Mouse (Mus musculus): ENCODE measurements at regions not wholly inside any gene's neighbourhood (a gene's known extent, or its start where the extent isn't known, plus 50 kb on each side); places are given as distances from the start of the nearest gene placed in this dataset.

GRCm38 (mm10) chr2:166324439-166324838 is 169.0 kb upstream of the Sulf2 start:
- no peaks in the 10 kb centered on the region; the same call in 1 of the 2 replicates for H3K27me3 ChIP-seq (ENCODE audit: insufficient read depth, low read length)
- H3K4me2 ChIP-seq: no peak overlapping the region
- H3K27ac ChIP-seq (ENCODE audit: low read depth): peak overlapping the region; percentile 77
- DNase-seq (peak; percentile 88), ATAC-seq (ENCODE audit: insufficient read depth) (peak; percentile 72)
- no peaks in the 10 kb centered on the region for H3K36me3 ChIP-seq (ENCODE audit: insufficient read depth)
- 0 out of 2 replicates have a peak overlapping the region, but pooled peaks have one; percentile 2 for H3K9ac ChIP-seq
- no peak overlapping the region for H3K4me3 ChIP-seq (ENCODE audit: low read depth, low read length)
- peaks cover 32% of the 10 kb centered on the region for H3K4me1 ChIP-seq (ENCODE audit: insufficient read depth)
- TF ChIP-seq CTCF (IDR thresholded peaks at IDR 0.05; ENCODE audit: low read depth): no peak
- WGBS: 13% methylated on average over 10 of the region's 10 CpGs
- H3K9me3 ChIP-seq (ENCODE audit: low read depth, low read length): no peaks in the 10 kb centered on the region

GRCm38 (mm10) chr2:166322668-166323043 is 167.2 kb upstream of the Sulf2 start:
- ATAC-seq (ENCODE audit: insufficient read depth) (peak; percentile 60; the same call in 1 of the 2 replicates), DNase-seq (peak; percentile 83)
- TF ChIP-seq CTCF (IDR thresholded peaks at IDR 0.05; ENCODE audit: low read depth): no peak
- Histone ChIP-seq H3K4me3 (ENCODE audit: low read depth, low read length) (no peak overlapping the region), H3K36me3 (ENCODE audit: insufficient read depth) (no peaks in the 10 kb centered on the region), H3K4me1 (ENCODE audit: insufficient read depth) (peaks cover 32% of the 10 kb centered on the region), H3K9ac (no peak overlapping the region), H3K9me3 (ENCODE audit: low read depth, low read length) (no peaks in the 10 kb centered on the region), H3K4me2 (no peak overlapping the region), H3K27me3 (ENCODE audit: insufficient read depth, low read length) (no peaks in the 10 kb centered on the region; the same call in 1 of the 2 replicates), H3K27ac (ENCODE audit: low read depth) (peak overlapping the region; percentile 76)
- 23% methylated on average over 6 of the region's 6 CpGs for WGBS

GRCm38 (mm10) chr2:166321992-166322667 is 166.7 kb upstream of the Sulf2 start:
- Histone ChIP-seq H3K4me2 (no peak overlapping the region), H3K27me3 (ENCODE audit: insufficient read depth, low read length) (peaks cover 2% of the 10 kb centered on the region; the same call in 1 of the 2 replicates), H3K27ac (ENCODE audit: low read depth) (peak overlapping the region; percentile 76), H3K36me3 (ENCODE audit: insufficient read depth) (no peaks in the 10 kb centered on the region), H3K4me1 (ENCODE audit: insufficient read depth) (peaks cover 32% of the 10 kb centered on the region), H3K4me3 (ENCODE audit: low read depth, low read length) (no peak overlapping the region), H3K9me3 (ENCODE audit: low read depth, low read length) (no peaks in the 10 kb centered on the region), H3K9ac (no peak overlapping the region)
- ATAC-seq (ENCODE audit: insufficient read depth) (no peak), DNase-seq (no peak)
- 61% methylated on average over 6 of the region's 6 CpGs for WGBS
- no peak for TF ChIP-seq CTCF (IDR thresholded peaks at IDR 0.05; ENCODE audit: low read depth)

GRCm38 (mm10) chr2:166316409-166316916 is 161.0 kb upstream of the Sulf2 start:
- H3K9ac ChIP-seq: no peak overlapping the region
- ATAC-seq (ENCODE audit: insufficient read depth): no peak
- WGBS: 48% methylated on average over 10 of the region's 10 CpGs

GRCm38 (mm10) chr2:166310438-166310837 is 155.0 kb upstream of the Sulf2 start:
- Histone ChIP-seq H3K36me3 (ENCODE audit: insufficient read depth) (no peaks in the 10 kb centered on the region), H3K4me2 (no peak overlapping the region)

More at GRCm38 (mm10) chr2:166316409-166316916, 161.0 kb upstream of the Sulf2 start:
- DNase-seq: no peak
- H3K4me1 ChIP-seq (ENCODE audit: insufficient read depth): no peaks in the 10 kb centered on the region
- TF ChIP-seq CTCF (IDR thresholded peaks at IDR 0.05; ENCODE audit: low read depth): no peak
- peaks cover 16% of the 10 kb centered on the region for H3K27me3 ChIP-seq (ENCODE audit: insufficient read depth, low read length)
- H3K4me3 ChIP-seq (ENCODE audit: low read depth, low read length): no peak overlapping the region
- H3K27ac ChIP-seq (ENCODE audit: low read depth): no peak overlapping the region
- no peaks in the 10 kb centered on the region for H3K9me3 ChIP-seq (ENCODE audit: low read depth, low read length)
- H3K36me3 ChIP-seq (ENCODE audit: insufficient read depth): no peaks in the 10 kb centered on the region
- H3K4me2 ChIP-seq: no peak overlapping the region

GRCm38 (mm10) chr2:166309882-166310281 is 154.4 kb upstream of the Sulf2 start:
- ATAC-seq (ENCODE audit: insufficient read depth) (no peak), DNase-seq (no peak)
- Histone ChIP-seq H3K4me3 (ENCODE audit: low read depth, low read length) (no peak overlapping the region), H3K4me1 (ENCODE audit: insufficient read depth) (peaks cover 8% of the 10 kb centered on the region), H3K9ac (no peak overlapping the region), H3K9me3 (ENCODE audit: low read depth, low read length) (no peaks in the 10 kb centered on the region), H3K27ac (ENCODE audit: low read depth) (no peak overlapping the region), H3K4me2 (no peak overlapping the region), H3K27me3 (ENCODE audit: insufficient read depth, low read length) (peaks cover 16% of the 10 kb centered on the region), H3K36me3 (ENCODE audit: insufficient read depth) (no peaks in the 10 kb centered on the region)
- no peak for TF ChIP-seq CTCF (IDR thresholded peaks at IDR 0.05; ENCODE audit: low read depth)
- WGBS: 80% methylated on average over 2 of the region's 2 CpGs

More at GRCm38 (mm10) chr2:166310438-166310837, 155.0 kb upstream of the Sulf2 start:
- no peak for TF ChIP-seq CTCF (IDR thresholded peaks at IDR 0.05; ENCODE audit: low read depth)
- Histone ChIP-seq H3K9ac (no peak overlapping the region), H3K27ac (ENCODE audit: low read depth) (no peak overlapping the region), H3K4me1 (ENCODE audit: insufficient read depth) (peaks cover 4% of the 10 kb centered on the region), H3K27me3 (ENCODE audit: insufficient read depth, low read length) (peaks cover 18% of the 10 kb centered on the region), H3K4me3 (ENCODE audit: low read depth, low read length) (no peak overlapping the region), H3K9me3 (ENCODE audit: low read depth, low read length) (no peaks in the 10 kb centered on the region)
- DNase-seq (no peak), ATAC-seq (ENCODE audit: insufficient read depth) (no peak)
- WGBS: 57% methylated on average over 5 of the region's 5 CpGs

GRCm38 (mm10) chr2:166307551-166307950 is 152.1 kb upstream of the Sulf2 start:
- WGBS: 55% methylated on average over 13 of the region's 13 CpGs
- Histone ChIP-seq H3K27me3 (ENCODE audit: insufficient read depth, low read length) (peaks cover 9% of the 10 kb centered on the region), H3K4me1 (ENCODE audit: insufficient read depth) (peaks cover 9% of the 10 kb centered on the region), H3K4me3 (ENCODE audit: low read depth, low read length) (no peak overlapping the region), H3K4me2 (no peak overlapping the region), H3K27ac (ENCODE audit: low read depth) (no peak overlapping the region), H3K9ac (no peak overlapping the region), H3K9me3 (ENCODE audit: low read depth, low read length) (no peaks in the 10 kb centered on the region), H3K36me3 (ENCODE audit: insufficient read depth) (no peaks in the 10 kb centered on the region)
- ATAC-seq (ENCODE audit: insufficient read depth) (no peak), DNase-seq (no peak)
- TF ChIP-seq CTCF (IDR thresholded peaks at IDR 0.05; ENCODE audit: low read depth): no peak
